Mouse (Mus musculus): ENCODE data around the gene Frem1. TPM values are rescaled to one million over a fixed set of nuclear protein-coding genes. Genes with fewer than 3 reads are reported as not detected.

The Frem1 gene
- total and polyA plus RNA-seq, 3 experiments = not detected

DNA sequence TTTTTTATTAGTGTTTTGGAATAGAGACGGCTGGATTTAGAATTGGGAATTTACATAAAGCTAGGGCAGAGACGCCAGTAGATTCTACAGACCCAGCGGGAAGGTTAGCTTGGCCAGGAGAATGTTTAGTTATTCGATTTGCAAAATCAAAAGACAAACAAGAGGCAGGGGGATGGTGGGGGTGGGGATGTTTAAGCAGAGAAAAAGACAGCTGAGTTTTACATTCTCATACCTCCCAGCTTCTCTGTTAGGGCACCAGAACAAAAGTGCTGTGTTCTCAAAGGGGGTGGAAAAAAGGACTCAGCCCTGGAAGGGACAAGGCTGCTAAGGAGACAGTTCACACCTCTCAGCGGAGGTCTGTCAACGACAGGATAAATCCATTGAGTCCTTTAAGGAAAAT, 180.0 kb downstream of the Frem1 start:
- DNase-seq (ENCODE audit: extremely low read depth) = no peak
- Histone ChIP-seq H3K9me3 (replicated peaks; ENCODE audit: low read length) (no peaks in the 10 kb centered on the region), H3K4me1 (ENCODE audit: control insufficient read depth in 1 of 2, insufficient read depth in 2 of 2) (peaks cover 0 to 3% of the 10 kb centered on the region in 2 experiments; a peak in 1 of 4 replicates), H3K9ac (ENCODE audit: insufficient read depth, low read depth) (no peak overlapping the region), H3K4me3 (replicated peaks in 1 of 3; ENCODE audit: low read depth in 2 of 3, low read length in 2 of 3, poor library complexity in 1 of 3) (no peak overlapping the region), H3K4me2 (ENCODE audit: insufficient read depth, low read depth, poor library complexity, severe bottlenecking) (no peak overlapping the region), H3K36me3 (replicated peaks in 1 of 2; ENCODE audit: control insufficient read depth in 1 of 2, insufficient read depth in 1 of 2, low read length in 1 of 2) (no peaks in the 10 kb centered on the region), H3K27ac (ENCODE audit: insufficient read depth, low read depth) (no peak overlapping the region), H3K79me2 (replicated peaks; ENCODE audit: control insufficient read depth, extremely low read depth, insufficient read depth, poor library complexity, severe bottlenecking) (no peaks in the 10 kb centered on the region), H3K27me3 (replicated peaks) (no peaks in the 10 kb centered on the region)
- in situ Hi-C loops (cut with MboI; ENCODE audit: low pct_ligation_motif_present, low pct_unique_long_range_greater_than_20kb, low sequenced_read_pairs) = no loop called here
- dilution Hi-C loops (cut with MboI; ENCODE audit: extremely low pct_ligation_motif_present, extremely low pct_unique_long_range_greater_than_20kb, low sequenced_read_pairs) = no loop called here
- TF ChIP-seq E2F4 (IDR thresholded peaks at IDR 0.05; ENCODE audit: insufficient replicate concordance, low read depth, low read length) (no peak), PAX5 (IDR thresholded peaks at IDR 0.05; ENCODE audit: low read length) (no peak), USF2 (conservative IDR thresholded peaks at IDR 0.05; ENCODE audit: low read depth, low read length) (no peak), ZKSCAN1 (IDR thresholded peaks at IDR 0.05; ENCODE audit: borderline replicate concordance, low read depth, low read length) (no peak), NRF1 (IDR thresholded peaks at IDR 0.05; ENCODE audit: low read depth, low read length) (no peak), TBP (conservative IDR thresholded peaks at IDR 0.05; ENCODE audit: low read depth, low read length) (no peak), GABPA (IDR thresholded peaks at IDR 0.05; ENCODE audit: insufficient replicate concordance, low read depth, low read length) (no peak), ZMIZ1 (IDR thresholded peaks at IDR 0.05; ENCODE audit: low read depth, low read length) (no peak), UBTF (IDR thresholded peaks at IDR 0.05; ENCODE audit: low read depth, low read length) (no peak), RAD21 (IDR thresholded peaks at IDR 0.05; ENCODE audit: low read depth, low read length) (no peak), CHD2 (IDR thresholded peaks at IDR 0.05; ENCODE audit: low read length) (no peak), TCF12 (IDR thresholded peaks at IDR 0.05; ENCODE audit: low read depth, low read length) (no peak)

DNA sequence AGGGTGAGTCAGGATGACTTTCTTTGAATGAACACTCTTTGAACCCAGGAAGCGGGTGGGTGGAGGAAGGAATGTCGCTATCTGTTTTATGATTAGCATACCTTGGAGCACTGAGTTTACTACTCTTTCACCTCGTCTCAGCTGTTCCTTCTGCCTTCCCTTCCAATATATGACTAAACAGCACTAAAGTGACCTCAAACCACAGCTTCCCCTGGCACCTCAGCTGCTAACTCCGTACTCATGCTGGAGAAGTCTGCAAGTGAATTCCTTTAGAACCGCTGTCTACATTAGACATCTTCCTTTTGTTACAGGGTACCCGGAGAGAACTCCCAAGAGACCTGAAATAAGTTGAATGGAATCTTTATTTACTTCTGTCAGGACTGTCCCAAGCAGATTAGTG, 181.2 kb downstream of the Frem1 start:
- in situ Hi-C loops (cut with MboI; ENCODE audit: low pct_ligation_motif_present, low pct_unique_long_range_greater_than_20kb, low sequenced_read_pairs) = no loop called here
- Histone ChIP-seq H3K4me3 (replicated peaks in 1 of 3; ENCODE audit: low read depth in 2 of 3, low read length in 2 of 3, poor library complexity in 1 of 3) (no peak overlapping the region), H3K27ac (ENCODE audit: insufficient read depth, low read depth) (no peak overlapping the region), H3K4me2 (ENCODE audit: insufficient read depth, low read depth, poor library complexity, severe bottlenecking) (no peak overlapping the region), H3K27me3 (replicated peaks) (no peaks in the 10 kb centered on the region), H3K79me2 (replicated peaks; ENCODE audit: control insufficient read depth, extremely low read depth, insufficient read depth, poor library complexity, severe bottlenecking) (no peaks in the 10 kb centered on the region), H3K36me3 (replicated peaks in 1 of 2; ENCODE audit: control insufficient read depth in 1 of 2, insufficient read depth in 1 of 2, low read length in 1 of 2) (no peaks in the 10 kb centered on the region), H3K9me3 (replicated peaks; ENCODE audit: low read length) (no peaks in the 10 kb centered on the region), H3K9ac (ENCODE audit: insufficient read depth, low read depth) (no peak overlapping the region), H3K4me1 (ENCODE audit: control insufficient read depth in 1 of 2, insufficient read depth in 2 of 2) (peaks cover 0 to 7% of the 10 kb centered on the region in 2 experiments; a peak in 1 of 4 replicates)
- no peak for TF ChIP-seq UBTF (IDR thresholded peaks at IDR 0.05; ENCODE audit: low read depth, low read length)
- no peak for TF ChIP-seq ELF1 (IDR thresholded peaks at IDR 0.05; ENCODE audit: low read depth, low read length)
- TF ChIP-seq MAZ (IDR thresholded peaks at IDR 0.05; ENCODE audit: low read depth, low read length) = no peak
- no peak for TF ChIP-seq SIN3A (IDR thresholded peaks at IDR 0.05; ENCODE audit: low read length)
- TF ChIP-seq E2F4 (IDR thresholded peaks at IDR 0.05; ENCODE audit: insufficient replicate concordance, low read depth, low read length) = no peak
- TF ChIP-seq JUN (IDR thresholded peaks at IDR 0.05; ENCODE audit: insufficient read depth, low read depth, low read length) = no peak
- TF ChIP-seq POLR2AphosphoS2 (IDR thresholded peaks at IDR 0.05; ENCODE audit: low read depth, low read length) = no peak
- no peak for TF ChIP-seq TBP (conservative IDR thresholded peaks at IDR 0.05; ENCODE audit: low read depth, low read length)
- no peak for TF ChIP-seq GABPA (IDR thresholded peaks at IDR 0.05; ENCODE audit: insufficient replicate concordance, low read depth, low read length)
- TF ChIP-seq MAFK (IDR thresholded peaks at IDR 0.05; ENCODE audit: insufficient replicate concordance, low read length) = no peak
- dilution Hi-C loops (cut with MboI; ENCODE audit: extremely low pct_ligation_motif_present, extremely low pct_unique_long_range_greater_than_20kb, low sequenced_read_pairs) = no loop called here
- no peak for DNase-seq (ENCODE audit: extremely low read depth)

Data from CH12.LX (cell line).